Mouse (Mus musculus) CH12.LX (cell line): ENCODE results near the gene Tgtp2.
A peak's percentile ranks its signal among the peaks of the same experiment; 100 is the strongest.

Source experiments
- CHD2 ChIP-seq: IDR thresholded peaks from 2 replicates; pipeline ENCODE4 v1.6.1; 2011; ENCODE audit warnings: low read length, improper control_type of control experiment
- CTCF ChIP-seq, 2 experiments: IDR thresholded peaks in 1 of 2; conservative IDR thresholded peaks in 1 of 2; 2 replicates each; pipeline ENCODE4 v1.5.1; 2011 to 2012; ENCODE audit warnings: low read depth in 2 of 2, low read length in 2 of 2, improper control_type of control experiment in 1 of 2, inconsistent platforms in 1 of 2, mild to moderate bottlenecking in 1 of 2, moderate library complexity in 1 of 2
- EP300 ChIP-seq: IDR thresholded peaks from 2 replicates; pipeline ENCODE4 v1.6.1; 2011; ENCODE audit warnings: low read length, improper control_type of control experiment
- JUND ChIP-seq: conservative IDR thresholded peaks from 2 replicates; pipeline ENCODE4 v1.6.1; 2011; ENCODE audit warnings: low read depth, low read length, improper control_type of control experiment
- MAX ChIP-seq: IDR thresholded peaks from 2 replicates; pipeline ENCODE4 v1.6.1; 2011; ENCODE audit warnings: low read length, improper control_type of control experiment
- MAZ ChIP-seq: IDR thresholded peaks from 2 replicates; pipeline ENCODE4 v1.6.1; 2012; ENCODE audit warnings: low read depth, mild to moderate bottlenecking, inconsistent platforms, low read length, improper control_type of control experiment, moderate library complexity
- MYC ChIP-seq: IDR thresholded peaks from 2 replicates; pipeline ENCODE4 v1.6.1; 2011; ENCODE audit warnings: low read depth, mild to moderate bottlenecking, improper control_type of control experiment, low read length
- NELFE ChIP-seq: IDR thresholded peaks from 2 replicates; pipeline ENCODE4 v1.6.1; 2011; ENCODE audit warnings: low read depth, low read length, improper control_type of control experiment
- POLR2A ChIP-seq: IDR thresholded peaks from 2 replicates; pipeline ENCODE4 v1.6.1; 2011; ENCODE audit warnings: low read depth, mild to moderate bottlenecking, improper control_type of control experiment, low read length
- POLR2AphosphoS2 ChIP-seq: IDR thresholded peaks from 2 replicates; pipeline ENCODE4 v1.6.1; 2011; ENCODE audit warnings: low read depth, low read length, improper control_type of control experiment
- TCF12 ChIP-seq: IDR thresholded peaks from 2 replicates; pipeline ENCODE4 v1.6.1; 2014; ENCODE audit warnings: low read depth, mild to moderate bottlenecking, inconsistent platforms, low read length, improper control_type of control experiment

DNA sequence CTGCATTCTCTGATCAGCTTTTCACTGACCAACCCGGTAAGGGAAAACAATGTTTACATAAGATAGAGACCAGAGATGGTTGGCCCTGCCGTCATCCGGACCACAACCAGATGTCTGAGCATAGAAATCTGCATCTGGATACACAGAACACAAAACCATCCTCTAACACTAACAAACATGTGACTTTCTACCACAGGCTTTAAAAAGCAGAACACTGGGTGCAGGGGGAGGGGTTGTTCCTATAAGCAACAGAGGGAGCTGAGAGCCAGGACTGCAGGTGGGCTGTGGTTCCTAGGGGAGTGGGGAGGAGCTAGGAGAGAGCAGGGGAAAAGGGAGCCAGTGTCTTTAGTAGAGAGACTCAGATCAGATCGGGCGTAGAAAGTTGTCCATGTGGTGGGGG is 37.5 kb upstream of the Tgtp2 start:
- no peak; the same call in 1 of the 2 replicates for TF ChIP-seq NELFE
- TF ChIP-seq CTCF (conservative IDR thresholded peaks at IDR 0.05 in 1 of 2, IDR thresholded peaks at IDR 0.05 in 1 of 2; ENCODE audit: low read depth in 2 of 2, low read length in 2 of 2): no peak
- peak; percentile 83 for TF ChIP-seq CHD2
- peak; percentile 68 for TF ChIP-seq EP300
- TF ChIP-seq MAZ: peak; percentile 53; the same call in 1 of the 2 replicates
- 0 out of 2 replicates have a peak, but pooled peaks have one; percentile 17 for TF ChIP-seq JUND
- TF ChIP-seq MAX: peak; percentile 48; the same call in 1 of the 2 replicates
- TF ChIP-seq POLR2A: peak; percentile 28; the same call in 1 of the 2 replicates
- TF ChIP-seq TCF12: peak; percentile 51; the same call in 1 of the 2 replicates
- TF ChIP-seq POLR2AphosphoS2: no peak
- TF ChIP-seq MYC: no peak
